Mouse (Mus musculus): Measurements from ENCODE around the gene Parp16.
"Not testable (repeated sequence)": the region's sequence is repeated elsewhere in the genome, so short reads cannot be mapped to it uniquely, and the experiment has no call there.

The Parp16 gene

DNA sequence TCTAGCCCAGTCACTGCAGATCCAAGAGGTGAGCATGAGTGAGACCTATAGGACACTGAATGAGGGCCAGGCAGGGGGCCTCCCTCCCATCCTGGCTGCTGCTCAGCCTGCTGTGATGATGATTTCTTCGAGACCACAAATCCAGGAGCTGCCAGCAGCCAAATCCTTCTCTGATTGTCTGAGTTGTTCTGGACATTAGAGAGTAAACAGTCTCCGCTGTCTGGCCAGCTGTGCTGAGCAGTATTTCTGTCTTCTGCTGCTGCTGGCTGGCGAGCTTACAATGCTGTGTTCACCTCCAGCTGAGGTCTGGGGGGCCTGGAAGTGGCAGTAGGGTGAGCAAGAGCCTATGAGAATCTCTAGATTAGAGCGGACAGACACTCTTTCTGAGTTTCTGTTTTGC is 48.1 kb downstream of the Parp16 start:
- DNase-seq (ENCODE audit: low spot score): no peak

DNA sequence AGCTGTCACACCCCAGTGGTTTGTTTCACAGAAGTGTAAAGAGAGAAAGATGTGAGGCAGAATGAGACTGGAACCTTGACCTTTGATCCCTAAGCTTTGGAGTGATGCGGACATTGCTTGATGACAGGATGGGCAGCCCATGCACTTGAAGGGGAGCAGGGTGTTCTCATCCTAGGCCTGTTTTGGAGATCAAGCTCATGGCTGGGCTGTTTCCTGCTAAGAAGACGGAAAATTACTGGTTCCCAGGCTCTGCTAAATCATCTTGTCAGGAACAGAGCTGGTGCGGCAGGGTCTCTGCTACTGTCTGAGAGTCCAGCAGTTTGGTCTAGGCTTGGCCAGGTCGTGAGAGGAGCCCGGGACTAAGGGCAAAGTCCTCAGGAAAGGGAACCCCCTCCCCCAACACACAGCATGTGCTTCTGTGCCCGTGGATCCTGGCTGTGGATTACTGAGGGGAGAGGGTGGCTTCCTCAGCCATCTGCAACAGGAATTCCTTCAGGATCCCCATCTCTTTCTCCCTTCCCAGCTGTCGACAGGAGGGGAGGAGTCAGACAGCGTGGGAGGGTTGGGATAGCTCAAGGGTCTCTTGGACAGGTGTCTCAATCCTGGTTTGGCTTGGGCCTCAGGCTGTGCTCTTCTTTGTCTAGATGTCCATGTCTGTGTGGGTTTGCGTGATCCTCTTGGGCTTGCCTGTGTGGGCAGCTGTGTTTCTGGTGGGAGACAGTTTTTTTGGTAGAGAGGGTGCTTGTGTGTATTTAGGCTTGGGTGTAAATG is 49.1 kb downstream of the Parp16 start:
- no peak for DNase-seq (ENCODE audit: low spot score)

DNA sequence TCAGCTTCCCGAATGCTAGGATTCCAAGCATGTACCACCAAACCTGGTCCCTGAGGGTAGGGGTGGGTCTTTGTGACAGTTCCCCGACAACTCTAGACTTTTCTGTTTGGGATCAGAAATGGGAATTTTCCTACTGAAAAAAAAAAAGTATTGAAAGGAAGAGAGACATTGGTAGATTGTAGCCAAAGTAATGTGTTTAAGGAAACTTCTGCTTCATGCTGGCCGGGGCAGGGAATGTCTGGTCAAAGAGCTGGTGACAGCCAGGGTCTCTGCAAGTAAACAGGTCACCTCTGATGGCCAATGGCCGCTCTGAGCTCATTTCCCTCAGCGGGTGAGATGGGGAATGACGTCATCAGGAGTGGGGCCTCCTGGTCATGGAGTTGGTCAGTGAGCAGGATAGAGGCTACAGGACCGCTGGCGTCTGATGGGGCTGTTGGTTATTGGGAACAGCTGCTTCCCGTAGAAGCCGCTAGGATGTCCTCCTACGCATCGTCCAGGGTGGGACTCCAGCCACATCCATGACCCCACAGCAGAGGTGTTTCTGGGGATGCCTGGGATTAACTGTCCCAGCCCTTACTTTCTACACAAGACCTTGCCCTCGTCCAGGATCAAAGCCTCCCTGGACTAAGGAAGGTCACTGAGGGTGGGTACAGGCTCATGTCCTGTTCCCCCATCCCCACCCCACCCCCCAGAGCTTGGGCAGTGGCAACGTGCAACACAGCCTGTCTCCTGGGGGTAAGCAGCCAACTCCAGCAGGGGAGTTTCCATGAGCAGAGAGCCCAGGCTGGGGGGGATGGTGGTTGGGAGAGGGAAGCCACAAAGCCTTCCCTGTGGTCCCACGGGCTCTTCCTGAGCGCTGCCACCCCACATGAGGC is 52.6 kb downstream of the Parp16 start:
- DNase-seq (ENCODE audit: low spot score): no peak

DNA sequence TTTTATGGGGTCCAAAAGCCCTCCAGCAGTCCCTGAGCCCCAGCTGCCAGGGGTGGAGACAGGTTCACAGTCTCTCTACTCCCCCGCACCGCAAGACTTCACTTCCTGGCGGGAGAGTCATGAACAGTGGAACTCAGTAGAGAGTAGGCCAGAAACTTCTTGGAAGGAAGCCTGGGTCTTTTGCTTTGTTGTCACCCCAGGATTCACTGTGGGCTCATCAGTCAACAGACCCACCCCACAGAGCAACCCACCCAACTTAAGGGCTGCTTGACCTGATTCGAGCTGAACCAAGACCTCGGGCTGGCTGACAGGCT is 53.2 kb downstream of the Parp16 start:
- DNase-seq (ENCODE audit: low spot score): no peak

DNA sequence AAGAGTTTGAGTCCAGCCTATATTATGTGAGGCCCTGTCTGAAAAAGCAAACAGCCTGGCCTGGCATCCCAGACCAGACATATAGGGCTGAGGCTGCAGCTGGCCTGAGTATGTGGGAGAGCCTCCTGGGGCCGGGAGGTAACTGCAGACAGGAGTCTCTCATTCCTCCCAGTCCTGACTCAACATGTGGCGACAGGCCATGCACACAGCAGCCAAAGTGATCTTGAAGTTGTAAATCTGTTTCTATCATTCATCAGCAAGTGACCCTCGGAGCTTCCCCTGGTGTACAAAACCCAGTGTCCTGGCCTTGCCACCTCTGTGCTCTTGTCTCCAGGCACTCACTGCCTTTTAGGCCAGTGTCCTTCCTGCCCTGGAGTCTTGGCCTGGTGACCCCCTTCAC is 56.9 kb downstream of the Parp16 start:
- no peak for DNase-seq (ENCODE audit: low spot score)

DNA sequence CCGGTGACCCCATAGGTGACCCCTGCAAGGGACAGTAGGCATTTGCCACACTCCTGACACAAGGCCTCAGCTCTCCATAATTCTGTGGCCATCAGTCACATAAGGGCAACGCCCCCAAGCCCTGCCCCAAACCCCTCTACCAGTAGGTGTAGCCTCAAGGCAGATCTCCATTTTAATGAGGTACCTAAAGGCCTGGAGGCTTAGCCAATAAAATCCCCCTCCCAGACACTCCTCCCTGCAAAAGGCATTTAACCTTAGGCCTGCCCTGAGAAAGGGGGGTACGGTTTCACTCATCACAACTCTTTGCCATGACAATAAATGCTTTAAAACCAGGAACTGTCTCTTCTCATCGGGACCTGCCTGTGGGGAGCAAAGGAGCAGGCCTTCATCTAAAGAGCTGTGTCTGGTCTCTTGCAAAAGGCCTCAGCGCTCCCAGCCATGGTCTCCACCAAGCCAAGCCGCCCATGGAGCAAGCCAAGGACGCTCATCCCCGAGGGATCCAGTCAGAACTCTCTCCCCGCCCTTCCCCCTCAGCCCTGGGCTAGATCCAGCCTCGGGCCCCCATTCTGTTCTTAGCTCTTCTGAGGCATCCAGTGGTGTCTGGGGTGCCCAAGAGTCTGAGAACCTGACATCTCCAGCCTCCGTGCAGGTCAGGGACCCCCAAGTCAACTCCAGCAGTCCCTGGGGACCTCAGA is 60.9 kb downstream of the Parp16 start:
- no peak for DNase-seq (ENCODE audit: low spot score)

DNA sequence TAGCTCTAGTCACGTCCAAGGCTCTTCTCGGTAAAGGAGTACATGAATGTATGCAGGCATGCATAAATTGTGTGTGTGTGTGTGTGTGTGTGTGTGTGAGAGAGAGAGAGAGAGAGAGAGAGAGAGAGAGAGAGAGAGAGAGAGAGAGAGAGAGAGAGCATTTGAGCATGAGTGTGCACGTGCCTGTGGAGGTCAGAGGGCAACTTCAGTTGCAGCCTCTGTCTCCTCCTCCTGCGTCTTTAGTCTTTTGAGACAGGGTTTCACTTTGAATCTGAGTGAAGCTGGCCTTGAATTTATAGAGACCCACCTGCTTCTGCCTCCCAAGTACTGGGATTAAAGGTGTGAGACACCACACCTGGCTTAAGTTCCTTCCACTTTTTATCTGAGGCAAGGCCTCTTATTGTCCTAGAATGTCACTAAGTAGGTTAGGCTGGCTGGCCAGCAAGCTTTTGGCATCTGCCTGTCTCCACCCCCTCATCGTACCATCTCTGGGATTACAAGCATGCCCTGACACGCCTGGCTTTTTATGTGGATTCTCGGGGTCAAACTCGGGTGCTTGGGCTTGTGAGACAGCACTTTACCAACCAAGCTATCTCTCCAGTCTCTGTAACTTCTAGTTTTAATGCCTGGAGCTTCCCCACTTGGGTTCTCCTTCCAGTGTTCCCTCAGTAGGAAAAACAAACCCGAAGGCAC is 62.2 kb downstream of the Parp16 start:
- DNase-seq (ENCODE audit: low spot score): no peak

DNA sequence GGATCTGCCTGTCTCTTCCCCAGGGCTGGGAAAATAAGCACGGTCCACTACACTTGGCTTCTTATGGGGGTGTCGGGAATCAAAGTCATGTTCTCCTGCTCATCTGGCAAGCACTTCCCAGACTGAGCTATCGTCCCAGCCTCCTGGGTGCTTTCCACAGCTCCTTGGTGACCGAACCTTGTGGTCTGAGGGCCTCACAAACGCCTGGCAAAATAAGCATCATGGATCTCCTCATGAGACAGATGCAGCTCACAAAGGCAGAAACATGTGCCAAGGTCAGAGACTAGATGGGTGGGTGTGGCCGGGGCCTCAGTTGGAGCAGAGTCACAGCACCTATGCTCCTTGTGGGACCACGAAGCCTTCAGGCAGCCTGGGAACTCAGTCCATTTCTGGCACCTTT is 64.2 kb downstream of the Parp16 start:
- no peak for DNase-seq (ENCODE audit: low spot score)

DNA sequence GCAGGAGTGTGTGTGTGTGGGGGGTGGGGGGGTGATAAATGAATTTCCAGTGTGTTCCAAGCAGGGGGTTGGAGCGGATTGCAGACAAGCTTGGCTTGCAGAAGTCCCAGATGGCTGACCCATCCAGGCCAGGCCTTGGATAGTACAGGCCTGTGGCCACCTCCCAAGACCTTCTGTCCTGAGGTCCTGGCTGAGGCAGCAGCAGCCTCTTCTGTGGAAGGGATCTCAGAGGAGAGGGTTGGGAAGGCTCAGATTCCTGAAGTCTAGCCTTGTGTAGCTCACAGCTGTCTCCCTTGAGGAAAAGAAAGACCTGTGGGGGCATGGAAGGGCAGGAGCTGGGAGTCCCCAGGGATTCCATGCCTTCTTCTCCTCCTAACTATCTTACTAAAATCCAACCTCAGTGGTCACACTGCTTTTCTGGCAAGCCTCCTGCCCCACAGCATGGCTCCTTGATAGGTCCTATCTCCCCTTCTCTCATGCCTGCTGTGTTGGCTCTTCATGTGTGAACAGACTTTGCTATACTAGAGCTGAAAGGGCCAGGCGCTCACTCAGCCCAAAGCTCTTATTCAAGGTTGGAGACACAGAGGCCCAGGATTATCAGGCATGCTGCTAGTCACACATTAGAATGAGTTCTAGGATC is 66.6 kb downstream of the Parp16 start:
- no peak for DNase-seq (ENCODE audit: low spot score)

DNA sequence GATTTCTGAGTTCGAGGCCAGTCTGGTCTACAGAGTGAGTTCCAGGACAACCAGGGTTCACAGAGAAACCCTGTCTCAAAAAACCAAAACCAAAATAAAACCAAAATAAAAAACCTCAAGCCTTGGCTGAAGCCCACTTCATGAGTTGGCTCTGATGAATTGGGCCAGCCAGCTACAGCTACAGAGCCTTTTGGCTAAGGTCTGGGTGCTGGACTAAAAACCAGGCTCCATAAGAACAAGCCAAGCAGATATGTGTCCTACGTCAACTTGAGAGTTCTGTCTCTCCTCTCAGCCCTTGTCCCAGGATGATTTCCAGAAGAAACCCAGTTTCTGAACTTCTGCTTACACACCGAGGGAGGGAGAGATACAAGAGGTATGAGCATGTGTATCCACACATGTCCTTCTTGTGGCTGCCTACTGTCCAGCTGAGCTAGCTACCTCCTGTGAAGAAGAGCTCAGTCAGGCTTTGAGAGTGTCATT is 67.5 kb downstream of the Parp16 start:
- no peak for DNase-seq (ENCODE audit: low spot score)

DNA sequence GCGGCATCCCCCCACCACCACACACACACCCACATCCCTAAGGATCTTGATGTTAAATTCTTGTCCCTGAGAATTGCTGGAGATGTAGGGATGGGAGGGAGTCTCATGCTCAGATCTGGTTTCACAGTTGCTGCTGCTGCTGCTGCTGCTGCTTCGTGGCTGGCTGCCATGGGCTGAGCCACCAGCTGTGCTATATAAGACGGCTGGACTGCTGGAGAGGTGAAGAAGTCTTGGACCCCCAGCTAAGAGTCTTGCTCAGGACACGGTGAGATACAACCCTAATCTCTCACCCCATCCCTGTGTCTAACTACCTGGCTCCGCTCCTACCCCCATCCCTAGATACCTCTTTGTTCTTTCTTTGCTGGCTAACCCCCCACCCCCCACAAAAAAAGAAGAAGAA is 69.8 kb downstream of the Parp16 start, which contains the start of gene Cilp:
Gene Cilp, plus strand, starts transcription at position 222 of the 400 bp plus-strand sequence.
- DNase-seq (ENCODE audit: low spot score): no peak

DNA sequence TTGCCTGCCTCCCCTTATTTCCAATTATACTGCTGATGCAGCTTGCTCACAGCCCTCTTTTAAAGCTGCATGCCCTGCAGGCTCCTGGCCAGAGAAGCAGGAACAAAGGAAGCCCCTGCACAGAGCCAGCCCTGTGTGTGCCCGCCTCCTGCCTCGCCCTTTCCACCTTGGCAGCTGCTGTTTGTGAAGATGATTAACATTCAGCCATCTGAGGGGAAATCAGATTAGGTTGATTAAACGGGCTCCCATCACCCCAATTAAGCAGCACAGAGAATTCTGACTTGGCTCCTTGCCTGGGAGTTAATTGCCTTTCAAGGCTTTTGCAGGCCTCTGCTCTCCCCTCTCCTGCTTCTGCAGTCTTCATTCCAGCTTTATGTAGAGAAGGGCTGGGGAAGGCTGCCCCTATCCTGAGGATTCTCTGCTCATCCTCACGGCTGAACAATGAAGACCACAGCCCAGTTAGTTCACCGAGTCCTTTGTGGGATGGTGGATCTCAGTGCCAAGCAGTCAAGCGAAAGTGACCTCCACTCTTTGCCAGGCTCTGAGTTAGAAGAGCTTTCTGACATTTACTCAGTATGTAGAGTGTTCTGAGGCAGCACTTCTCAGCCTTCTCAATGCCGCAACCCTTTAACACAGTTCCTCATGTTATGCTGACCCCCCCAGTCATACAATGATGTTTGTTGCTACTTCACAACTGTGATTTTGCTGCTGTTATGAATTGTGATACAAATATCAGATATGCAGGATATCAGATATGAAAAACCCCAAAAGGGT is 72.8 kb downstream of the Parp16 start:
- DNase-seq (ENCODE audit: low spot score): no peak

DNA sequence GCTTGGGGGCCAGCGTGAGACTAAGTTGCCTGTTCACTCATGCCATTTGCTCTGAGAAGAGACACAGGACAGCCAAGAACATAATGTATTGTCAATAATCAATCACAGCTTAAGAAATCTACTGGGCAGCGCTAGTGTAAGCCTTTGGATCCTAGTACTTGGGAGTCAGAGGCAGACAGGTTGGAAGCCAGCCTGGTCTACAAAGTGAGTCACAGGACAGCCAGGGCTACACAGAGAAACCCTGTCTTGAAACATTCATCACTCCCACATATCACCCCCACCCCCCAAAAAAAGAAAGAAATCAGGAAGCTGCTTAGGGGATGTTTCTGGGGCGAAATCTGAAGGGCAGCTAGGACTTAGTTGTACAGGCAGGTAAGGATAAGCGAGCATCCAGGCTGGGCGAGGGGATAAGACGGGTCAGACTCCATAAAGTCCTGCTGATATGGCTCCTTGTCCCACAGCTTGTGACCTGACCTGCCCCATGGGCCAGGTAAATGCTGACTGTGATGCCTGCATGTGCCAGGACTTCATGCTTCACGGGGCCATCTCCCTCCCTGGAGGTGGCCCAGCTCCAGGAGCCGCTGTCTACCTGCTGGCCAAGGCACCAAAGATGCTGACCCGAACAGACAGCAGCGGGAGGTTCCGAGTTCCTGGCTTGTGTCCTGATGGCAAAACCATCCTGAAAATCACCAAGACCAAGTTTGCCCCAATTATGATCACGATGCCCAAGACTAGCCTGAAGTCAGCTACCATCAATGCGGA is 78.1 kb downstream of the Parp16 start:
- no peak for DNase-seq (ENCODE audit: low spot score)

DNA sequence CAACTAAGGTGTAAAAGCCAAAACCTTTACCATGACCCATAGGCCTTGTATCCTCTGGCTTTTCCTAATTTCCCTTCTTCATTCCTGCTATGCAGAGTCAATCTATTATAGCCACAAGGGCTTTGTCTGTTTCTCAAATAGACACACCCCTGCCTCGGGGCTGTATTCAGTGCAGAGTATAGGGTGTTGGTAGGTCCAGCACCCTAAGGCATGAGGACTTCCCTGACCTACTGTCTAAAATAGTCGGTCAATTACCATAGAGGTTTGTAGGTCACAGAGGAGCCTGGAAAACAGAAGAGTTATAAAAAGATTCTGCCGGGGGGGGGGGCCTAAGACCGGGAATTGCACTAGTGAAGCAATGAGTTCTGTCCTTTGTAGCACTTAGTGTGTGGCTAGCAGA is 78.7 kb downstream of the Parp16 start:
- no peak for DNase-seq (ENCODE audit: low spot score)

DNA sequence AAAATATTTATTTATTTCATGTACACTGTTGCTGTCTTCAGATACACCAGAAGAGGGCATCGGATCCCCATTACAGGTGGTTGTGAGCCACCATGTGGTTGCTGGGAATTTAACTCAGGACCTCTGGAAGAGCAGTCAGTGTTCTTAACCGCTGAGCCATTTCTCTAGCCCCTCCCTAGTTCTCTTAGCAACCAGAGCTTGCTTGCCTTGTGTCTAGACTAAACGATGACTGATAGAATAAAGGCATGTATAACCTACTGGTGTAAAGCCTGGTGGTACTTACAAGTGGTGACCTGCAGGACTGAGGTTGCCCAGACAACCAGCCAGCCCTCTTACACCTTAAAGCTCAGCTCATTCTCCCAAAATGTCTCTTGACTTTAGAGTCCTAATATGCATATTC is 79.7 kb downstream of the Parp16 start:
- not testable (repeated sequence) for DNase-seq (ENCODE audit: low spot score)

DNA sequence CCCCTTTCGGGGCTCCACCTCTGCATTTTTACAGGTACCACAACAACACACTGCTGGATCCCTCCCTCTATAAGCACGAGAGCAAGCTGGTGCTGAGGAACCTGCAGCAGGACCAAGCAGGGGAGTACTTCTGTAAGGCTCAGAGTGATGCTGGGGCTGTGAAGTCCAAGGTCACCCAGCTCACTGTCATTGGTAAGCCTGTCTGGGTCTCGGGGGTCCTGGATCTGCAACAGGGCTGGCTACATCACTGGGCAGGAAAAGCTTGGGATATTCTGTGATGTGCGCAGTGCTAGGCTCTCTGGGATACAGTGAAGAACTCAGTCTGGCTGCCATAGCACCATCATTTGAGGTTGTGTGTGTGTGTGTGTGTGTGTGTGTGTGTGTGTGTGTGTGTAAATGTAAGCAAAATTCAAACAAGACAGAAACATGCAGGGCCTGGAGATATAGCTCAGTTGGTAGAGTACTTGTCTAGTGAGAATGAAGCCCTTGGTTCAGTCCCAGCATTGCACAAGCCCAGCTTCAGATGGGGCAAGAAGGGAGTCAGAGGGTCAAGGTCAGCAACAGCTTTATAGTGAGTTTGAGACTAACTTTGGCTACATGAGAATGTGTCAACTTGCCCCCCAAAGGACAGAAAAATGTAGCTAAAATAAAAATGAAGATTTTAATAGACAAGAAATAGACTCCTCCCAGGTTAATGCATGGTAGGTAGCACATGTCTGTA is 80.8 kb downstream of the Parp16 start:
- DNase-seq (ENCODE audit: low spot score): no peak

DNA sequence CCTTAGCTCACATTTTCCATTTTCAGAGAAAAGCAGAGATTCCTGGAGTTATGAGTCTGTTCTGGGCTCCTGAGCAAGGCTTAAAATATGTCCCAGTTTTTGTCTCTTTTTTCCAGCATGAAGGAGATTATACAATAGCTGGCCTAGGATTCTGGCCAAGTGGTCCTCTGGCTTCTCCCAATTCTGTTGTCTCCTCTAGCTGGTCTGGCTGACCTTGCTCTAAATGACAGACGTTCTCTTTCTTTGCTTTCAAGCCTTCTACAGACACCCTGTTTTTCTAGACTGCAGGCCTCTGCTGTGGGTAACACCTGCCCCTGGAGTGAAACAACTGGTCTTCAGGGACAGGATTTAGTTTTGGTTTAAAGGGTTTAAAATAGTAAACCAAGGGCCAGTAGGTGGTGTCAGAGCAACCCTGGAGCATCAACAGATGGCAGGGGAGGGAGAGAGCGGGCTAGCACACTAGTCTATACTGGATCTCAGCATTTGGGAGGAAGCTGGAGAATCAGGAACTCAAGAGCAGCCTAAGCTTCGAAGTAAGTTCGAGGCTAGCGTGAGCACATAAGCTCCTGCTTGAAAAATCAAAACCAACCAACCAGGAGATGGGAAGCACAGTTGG is 86.5 kb downstream of the Parp16 start:
- no peak for DNase-seq (ENCODE audit: low spot score)

DNA sequence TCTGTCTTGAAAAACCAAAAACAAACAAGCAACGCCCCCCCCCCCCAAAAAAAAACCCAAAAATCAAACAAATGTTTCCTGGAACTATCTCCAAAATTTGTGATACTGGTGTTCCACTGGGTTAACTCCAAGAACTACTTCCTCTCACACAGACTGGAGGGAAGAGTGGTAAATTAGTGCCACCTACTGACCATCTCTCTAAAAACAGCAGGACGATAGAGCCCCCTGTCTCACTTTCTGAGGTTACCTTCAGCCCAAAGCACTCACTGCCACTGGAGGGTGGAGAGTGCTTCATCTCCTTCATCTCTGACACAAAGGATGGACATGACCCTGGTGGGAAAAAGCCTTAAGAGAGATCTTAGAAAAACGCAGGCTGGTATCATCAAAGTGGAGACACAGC is 88.1 kb downstream of the Parp16 start:
- peak; percentile 32 for DNase-seq (ENCODE audit: low spot score)

DNA sequence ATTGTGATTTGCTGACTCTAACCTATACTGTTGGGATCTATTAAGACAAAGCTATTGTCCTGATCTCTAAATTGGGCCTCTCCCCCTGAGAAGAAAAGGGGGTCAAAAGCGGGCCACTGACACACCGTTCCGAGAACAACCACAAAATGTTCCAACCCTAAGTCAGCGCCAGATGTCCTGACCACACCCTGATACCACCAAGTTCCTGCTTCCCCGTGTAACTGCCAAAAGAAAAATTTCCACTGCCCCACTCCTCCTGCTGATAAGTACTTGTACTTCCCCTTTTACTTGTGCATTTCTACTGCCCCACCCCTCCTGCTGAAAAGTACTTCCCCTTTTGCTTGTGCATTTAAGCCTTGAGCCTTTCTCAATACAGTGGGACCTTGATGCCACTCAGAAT is 93.1 kb downstream of the Parp16 start:
- DNase-seq (ENCODE audit: low spot score): not testable (repeated sequence)

Measured in c-Kit-positive CD71-positive TER-119-positive erythroid progenitor cells, embryonic 14.5 days (primary cell).